ENCODE assay signal across 13 mouse cellular contexts in the genomic region with DNA sequence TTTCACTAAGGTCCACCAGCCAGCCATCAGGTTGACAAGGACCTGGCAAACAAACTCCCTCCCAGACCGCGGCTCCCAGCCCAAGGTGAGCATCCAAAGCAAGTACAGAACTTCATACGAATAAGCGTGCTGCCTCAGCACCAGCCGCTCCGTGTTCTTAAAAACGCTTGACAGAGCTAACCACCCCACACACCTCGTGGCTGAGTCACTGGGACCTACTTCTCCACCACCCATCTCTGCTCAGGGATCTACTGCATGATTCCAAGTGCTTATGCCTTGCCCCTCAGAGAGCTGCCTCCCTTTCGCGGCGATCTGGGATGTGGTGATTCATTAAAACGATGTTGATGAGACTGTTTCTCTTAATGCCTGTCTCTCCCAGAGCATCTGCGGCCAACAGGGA.
DNase-seq lines count a peak whose midpoint lies in the region.
"Had no signal": no experiment of that assay in that cellular context is flagged by ENCODE, and none has a peak within 500 bp of the region (broad histone marks: within the 10 kb centered on the region; RNA-seq: fewer than 3 reads in every experiment).

No protein-coding gene starts in this region.

- peak; percentile 9 to 35 for DNase-seq in frontal cortex, postnatal 36 days (ENCODE audit: low spot score in 2 of 2)
- DNase-seq in frontal cortex, postnatal 10 days (ENCODE audit: low spot score in 2 of 2): no peak
- DNase-seq in right cerebral cortex, adult 18-20 months: peak; percentile 62
- no peak for DNase-seq in right cerebral cortex, postnatal 4 days
- peak; percentile 72 for DNase-seq in brain, adult 2 months (ENCODE audit: low read depth, low spot score)
- DNase-seq in kidney, adult 18-20 months: no peak
- DNase-seq: adrenal gland, adult 2 months; adrenal gland, postnatal 25 days; cerebellum, adult 2 months; cerebellum, postnatal 10 days; gastrocnemius, postnatal 14 days; heart, adult 2 months; heart, postnatal 14 days had no signal

Comparison
In these comparisons a context has a peak if more than half of its experiments do, and no peak if none do; other contexts are left out.
1. DNase-seq: peak in frontal cortex, postnatal 36 days (2 of 2), right cerebral cortex, adult 18-20 months (single experiment) and brain, adult 2 months (single experiment); none in frontal cortex, postnatal 10 days (0 of 2), right cerebral cortex, postnatal 4 days (single experiment) and kidney, adult 18-20 months (single experiment).